9 mouse cellular contexts compared by ENCODE assay signal in genomic region chr6:39304371-39304874, GRCm38 (mm10).
DNase-seq lines count a peak whose midpoint lies in the region; ATAC-seq lines count a peak whose summit lies in the region.
"Had no signal": no experiment of that assay in that cellular context is flagged by ENCODE, and none has a peak within 500 bp of the region (broad histone marks: within the 10 kb centered on the region; RNA-seq: fewer than 3 reads in every experiment).

No protein-coding gene starts in this region.

- H3K27ac ChIP-seq in embryonic facial prominence, embryonic 11.5 days (replicated peaks; ENCODE audit: low read depth, low read length): peak overlapping the region; percentile 23
- peak overlapping the region; percentile 27 for H3K27ac ChIP-seq in hindbrain, embryonic 13.5 days
- peak overlapping the region; percentile 80 for H3K27ac ChIP-seq in midbrain, embryonic 10.5 days (replicated peaks)

- peak; percentile 76 for ATAC-seq in embryonic facial prominence, embryonic 11.5 days (replicated peaks; ENCODE audit: insufficient number of reproducible peaks, low FRiP score, low TSS enrichment, low read depth)
- no peak for ATAC-seq in hindbrain, embryonic 13.5 days (ENCODE audit: low FRiP score)
- ATAC-seq in erythroblast, adult 5-6 weeks (replicated peaks; ENCODE audit: low FRiP score, poor library complexity, severe bottlenecking): no peak

- peak; percentile 30 for DNase-seq in adipocyte (ENCODE audit: low spot score)
- peak; percentile 69 for DNase-seq in embryonic facial prominence, embryonic 11.5 days (ENCODE audit: low spot score)
- peak; percentile 55 for DNase-seq in midbrain, embryonic 10.5 days (ENCODE audit: low spot score)
- DNase-seq in ovary, postnatal 10 days (ENCODE audit: low spot score): no peak
- no peak for DNase-seq in spleen, adult 18-20 months
- DNase-seq in ovary, postnatal 36 days (ENCODE audit: low spot score): no peak
- DNase-seq: lung, adult 2 months had no signal

- no peak overlapping the region for H3K4me3 ChIP-seq in embryonic facial prominence, embryonic 11.5 days (ENCODE audit: low read depth, low read length)
- no peak overlapping the region for H3K4me3 ChIP-seq in hindbrain, embryonic 13.5 days
- no peak overlapping the region for H3K4me3 ChIP-seq in midbrain, embryonic 10.5 days

- H3K4me2 ChIP-seq in embryonic facial prominence, embryonic 11.5 days (ENCODE audit: low read depth, low read length): no peak overlapping the region
- no peak overlapping the region for H3K4me2 ChIP-seq in hindbrain, embryonic 13.5 days

- H3K9ac ChIP-seq in embryonic facial prominence, embryonic 11.5 days (replicated peaks; ENCODE audit: low read length): no peak overlapping the region
- H3K9ac ChIP-seq in hindbrain, embryonic 13.5 days: no peak overlapping the region

- no peaks in the 10 kb centered on the region for H3K27me3 ChIP-seq in embryonic facial prominence, embryonic 11.5 days (ENCODE audit: control insufficient read depth, insufficient read depth, low read length)
- no peaks in the 10 kb centered on the region for H3K27me3 ChIP-seq in hindbrain, embryonic 13.5 days
- H3K27me3 ChIP-seq in midbrain, embryonic 10.5 days (ENCODE audit: low read depth, poor library complexity, severe bottlenecking): no peaks in the 10 kb centered on the region

- no peaks in the 10 kb centered on the region for H3K4me1 ChIP-seq in embryonic facial prominence, embryonic 11.5 days (ENCODE audit: control insufficient read depth, insufficient read depth, low read length)
- H3K4me1 ChIP-seq in hindbrain, embryonic 13.5 days (replicated peaks): peaks cover 10% of the 10 kb centered on the region; the same call in 1 of the 2 replicates
- H3K4me1 ChIP-seq in midbrain, embryonic 10.5 days: peaks cover 35% of the 10 kb centered on the region

- no peaks in the 10 kb centered on the region for H3K9me3 ChIP-seq in embryonic facial prominence, embryonic 11.5 days (replicated peaks; ENCODE audit: control insufficient read depth, low read length)
- H3K9me3 ChIP-seq in hindbrain, embryonic 13.5 days: no peaks in the 10 kb centered on the region
- H3K9me3 ChIP-seq in midbrain, embryonic 10.5 days (replicated peaks): no peaks in the 10 kb centered on the region

- no peaks in the 10 kb centered on the region for H3K36me3 ChIP-seq in embryonic facial prominence, embryonic 11.5 days (replicated peaks; ENCODE audit: control insufficient read depth, insufficient read depth, low read depth, low read length)
- no peaks in the 10 kb centered on the region for H3K36me3 ChIP-seq in hindbrain, embryonic 13.5 days
- no peaks in the 10 kb centered on the region; the same call in 1 of the 2 replicates for H3K36me3 ChIP-seq in midbrain, embryonic 10.5 days

- 11% methylated on average over 6 of the region's 6 CpGs for WGBS in embryonic facial prominence, embryonic 11.5 days
- 8% methylated on average over 6 of the region's 6 CpGs for WGBS in hindbrain, embryonic 13.5 days
- WGBS in midbrain, embryonic 10.5 days: 12% methylated on average over 6 of the region's 6 CpGs

Comparison
In these comparisons a context has a peak if more than half of its experiments do, and no peak if none do; other contexts are left out.
1. DNase-seq: peak in adipocyte (single experiment), embryonic facial prominence, embryonic 11.5 days (single experiment) and midbrain, embryonic 10.5 days (single experiment); none in ovary, postnatal 10 days (single experiment), spleen, adult 18-20 months (0 of 2) and ovary, postnatal 36 days (single experiment).
2. H3K27ac ChIP-seq: peak in every context shown above with its lines; median percentile 80 in midbrain, embryonic 10.5 days; 27 in hindbrain, embryonic 13.5 days; 23 in embryonic facial prominence, embryonic 11.5 days.